1 mouse cellular context compared by ENCODE assay signal in genomic region chr7:81959704-81960103, GRCm38 (mm10).
TF ChIP-seq lines count a peak whose summit lies in the region.

No protein-coding gene starts in this region.

TF ChIP-seq in MEL, 35 proteins besides CTCF, POLR2A, EP300 and RAD21 (continued from another document):
- no peak for TF ChIP-seq MEF2A (IDR thresholded peaks at IDR 0.05; ENCODE audit: extremely low read depth, insufficient replicate concordance, low read depth, low read length, poor library complexity, severe bottlenecking)
